Mouse (Mus musculus) CH12.LX (cell line): ENCODE results near the gene Sort1. TPM values are rescaled to one million over a fixed set of nuclear protein-coding genes. Genes with fewer than 3 reads are reported as not detected.

Experiments
- DNase-seq: peaks from one replicate; pipeline ENCODE4 v3.0.0-alpha.2; 2013; ENCODE audit errors: extremely low read depth
- H3K27ac ChIP-seq: 2 replicates; pipeline ENCODE4 v1.5.1; 2012; ENCODE audit warnings: low read depth, mild to moderate bottlenecking, control low read depth, moderate library complexity; ENCODE audit not compliant: insufficient read depth
- H3K27me3 ChIP-seq: replicated peaks from 2 replicates; pipeline ENCODE3; 2012; ENCODE audit warnings: inconsistent platforms
- H3K36me3 ChIP-seq, 2 experiments: replicated peaks in 1 of 2; 2 replicates each; pipeline versions ENCODE3 to v1.6.1; 2012; ENCODE audit warnings: inconsistent platforms in 1 of 2, low read length in 1 of 2, mild to moderate bottlenecking in 1 of 2, mixed read lengths in 1 of 2, moderate library complexity in 1 of 2; ENCODE audit not compliant: control insufficient read depth in 1 of 2, insufficient read depth in 1 of 2
- H3K4me1 ChIP-seq, 2 experiments: 2 replicates each; pipeline ENCODE4 v1.6.1; 2012; ENCODE audit warnings: inconsistent platforms in 1 of 2, moderate library complexity in 1 of 2; ENCODE audit not compliant: insufficient read depth in 2 of 2, control insufficient read depth in 1 of 2
- H3K4me2 ChIP-seq: 2 replicates; pipeline ENCODE4 v1.6.1; 2012; ENCODE audit warnings: low read depth, mild to moderate bottlenecking, control low read depth; ENCODE audit not compliant: poor library complexity, insufficient read depth, severe bottlenecking
- H3K4me3 ChIP-seq, 3 experiments: fragments of 150-350 bp in 1 of 3; sonication (generic) in 1 of 3; replicated peaks in 1 of 3; 2 replicates each; pipeline versions ENCODE3 to v1.5.1; 2011 to 2012; ENCODE audit warnings: low read depth in 2 of 3, low read length in 2 of 3, mild to moderate bottlenecking in 2 of 3, moderate library complexity in 2 of 3, control low read depth in 1 of 3, improper control_type of control experiment in 1 of 3, inconsistent platforms in 1 of 3, mixed read lengths in 1 of 3; ENCODE audit not compliant: poor library complexity in 1 of 3
- H3K79me2 ChIP-seq: replicated peaks from 2 replicates; pipeline ENCODE4 v1.6.1; 2012; ENCODE audit warnings: mild to moderate bottlenecking, moderate library complexity; ENCODE audit not compliant: control insufficient read depth, poor library complexity, insufficient read depth, severe bottlenecking; ENCODE audit errors: extremely low read depth
- H3K9ac ChIP-seq: 2 replicates; pipeline ENCODE4 v1.6.1; 2012; ENCODE audit warnings: low read depth, mild to moderate bottlenecking, control low read depth, moderate library complexity; ENCODE audit not compliant: insufficient read depth
- H3K9me3 ChIP-seq: replicated peaks from 2 replicates; pipeline ENCODE3; 2012; ENCODE audit warnings: low read length, inconsistent platforms, mixed read lengths
- BHLHE40 ChIP-seq: IDR thresholded peaks from 2 replicates; pipeline ENCODE4 v1.6.1; 2011; ENCODE audit warnings: mild to moderate bottlenecking, low read depth, low read length, improper control_type of control experiment
- CHD2 ChIP-seq: IDR thresholded peaks from 2 replicates; pipeline ENCODE4 v1.6.1; 2011; ENCODE audit warnings: low read length, improper control_type of control experiment
- E2F4 ChIP-seq: IDR thresholded peaks from 2 replicates; pipeline ENCODE4 v1.6.1; 2011; ENCODE audit warnings: low read depth, low read length, improper control_type of control experiment; ENCODE audit not compliant: insufficient replicate concordance
- ELF1 ChIP-seq: IDR thresholded peaks from 2 replicates; pipeline ENCODE4 v1.6.1; 2014; ENCODE audit warnings: low read depth, mild to moderate bottlenecking, inconsistent platforms, low read length, improper control_type of control experiment
- EP300 ChIP-seq: IDR thresholded peaks from 2 replicates; pipeline ENCODE4 v1.6.1; 2011; ENCODE audit warnings: low read length, improper control_type of control experiment
- JUN ChIP-seq: IDR thresholded peaks from 2 replicates; pipeline ENCODE4 v1.6.1; 2011; ENCODE audit warnings: low read depth, mild to moderate bottlenecking, low read length, improper control_type of control experiment, moderate library complexity; ENCODE audit not compliant: insufficient read depth
- KAT2A ChIP-seq: IDR thresholded peaks from 2 replicates; pipeline ENCODE4 v1.6.1; 2012; ENCODE audit warnings: low read length, improper control_type of control experiment, inconsistent platforms; ENCODE audit not compliant: insufficient replicate concordance
- MAZ ChIP-seq: IDR thresholded peaks from 2 replicates; pipeline ENCODE4 v1.6.1; 2012; ENCODE audit warnings: low read depth, mild to moderate bottlenecking, inconsistent platforms, low read length, improper control_type of control experiment, moderate library complexity
- NELFE ChIP-seq: IDR thresholded peaks from 2 replicates; pipeline ENCODE4 v1.6.1; 2011; ENCODE audit warnings: low read depth, low read length, improper control_type of control experiment
- NRF1 ChIP-seq: IDR thresholded peaks from 2 replicates; pipeline ENCODE4 v1.6.1; 2014; ENCODE audit warnings: low read depth, mild to moderate bottlenecking, inconsistent platforms, low read length, improper control_type of control experiment, moderate library complexity
- SIN3A ChIP-seq: IDR thresholded peaks from 2 replicates; pipeline ENCODE4 v1.6.1; 2012; ENCODE audit warnings: low read length, improper control_type of control experiment, inconsistent platforms
- SMC3 ChIP-seq: IDR thresholded peaks from 2 replicates; pipeline ENCODE4 v1.6.1; 2011; ENCODE audit warnings: low read depth, low read length, improper control_type of control experiment
- TBP ChIP-seq: conservative IDR thresholded peaks from 2 replicates; pipeline ENCODE4 v1.6.1; 2011; ENCODE audit warnings: low read depth, low read length, improper control_type of control experiment
- TCF12 ChIP-seq: IDR thresholded peaks from 2 replicates; pipeline ENCODE4 v1.6.1; 2014; ENCODE audit warnings: low read depth, mild to moderate bottlenecking, inconsistent platforms, low read length, improper control_type of control experiment
- USF2 ChIP-seq: conservative IDR thresholded peaks from 2 replicates; pipeline ENCODE4 v1.6.1; 2011; ENCODE audit warnings: low read depth, low read length, improper control_type of control experiment
- dilution Hi-C: fragments of 300-500 bp; cut with MboI; formaldehyde crosslinking; loops from 2 replicates; pipeline ENCODE4 v1.14.3; 2020; ENCODE audit warnings: low sequenced_read_pairs; ENCODE audit not compliant: extremely low pct_unique_long_range_greater_than_20kb, extremely low pct_ligation_motif_present
- in situ Hi-C: fragments of 300-500 bp; cut with MboI; formaldehyde crosslinking; loops from 3 replicates; pipeline ENCODE4 v1.14.3; 2019; ENCODE audit warnings: low sequenced_read_pairs, low pct_ligation_motif_present, low pct_unique_long_range_greater_than_20kb, mixed read lengths
- polyA plus RNA-seq: library from polyadenylated mRNA; unstranded; fragments of >175 nt; gene quantifications from 2 replicates; pipeline ENCODE4 v1.2.1, GENCODE M21; 2012; ENCODE audit warnings: low read depth; ENCODE audit not compliant: insufficient read length
- total RNA-seq, 2 experiments: library from RNA; depleted of rRNA; stranded (reverse); fragments of 300-350 nt in 1 of 2; fragments of >200 nt in 1 of 2; gene quantifications; 2 replicates each; pipeline ENCODE4 v1.2.3; 2012 to 2014

Sort1 gene
- total and polyA plus RNA-seq, 3 experiments, result 0.15 to 1.2 (median 0.90) TPM

DNA sequence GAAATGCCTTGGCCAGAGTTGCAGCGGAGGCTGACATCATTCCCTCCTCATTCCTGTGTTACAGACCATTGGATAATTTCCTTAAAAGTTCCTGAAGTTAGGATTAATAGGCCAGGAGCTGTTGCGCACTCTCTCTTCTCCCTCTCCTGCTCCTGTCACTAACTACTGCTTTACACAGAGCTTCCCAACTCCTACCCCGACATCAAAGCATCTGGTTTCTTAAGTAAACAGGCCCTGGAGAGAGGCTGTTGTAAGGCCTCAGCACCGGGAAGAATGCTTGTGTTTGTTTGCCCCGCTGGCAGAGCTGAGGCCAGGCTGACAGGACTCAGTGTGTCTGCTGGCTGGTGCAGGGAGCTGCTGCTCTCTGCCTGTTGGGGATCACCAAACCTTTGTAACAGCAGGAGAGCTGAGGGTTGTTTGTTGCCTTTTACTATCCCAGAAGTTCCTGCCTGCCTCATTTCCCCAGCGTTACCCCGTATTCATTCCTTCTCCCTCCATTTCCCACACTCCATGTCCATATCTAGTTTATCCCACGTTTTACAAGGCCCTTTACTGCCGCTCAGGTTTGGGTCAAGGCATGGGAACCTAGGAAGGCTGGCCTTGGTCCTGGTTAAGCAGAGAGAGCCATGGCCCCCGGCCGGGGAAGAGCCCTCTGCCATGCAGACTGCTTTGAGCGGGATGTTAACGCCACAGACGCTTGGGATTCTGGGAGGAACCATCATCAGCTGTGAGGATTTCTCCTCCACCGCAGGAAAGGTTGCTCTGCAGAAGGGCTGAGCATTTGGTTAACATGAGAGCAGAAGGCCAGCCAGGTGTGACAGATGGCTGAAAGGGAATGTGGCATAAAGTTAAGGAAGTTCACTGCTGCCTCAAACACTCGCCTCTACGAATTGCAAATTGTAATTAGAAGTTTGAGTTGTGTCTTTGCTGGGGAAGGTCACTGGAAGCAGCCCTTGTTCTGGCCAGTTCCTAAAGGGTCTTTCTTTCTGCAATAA is 4.2 kb downstream of the Sort1 start:
- no peak for DNase-seq
- H3K9ac ChIP-seq, result no peak overlapping the region
- peaks cover 5 to 29% of the 10 kb centered on the region in 2 experiments; a peak in 2 of 4 replicates for H3K4me1 ChIP-seq
- H3K79me2 ChIP-seq, result no peaks in the 10 kb centered on the region
- no peak for TF ChIP-seq E2F4
- no peak for TF ChIP-seq KAT2A
- no peak for TF ChIP-seq SIN3A
- TF ChIP-seq ELF1, result no peak
- no peak for TF ChIP-seq NRF1
- TF ChIP-seq SMC3, result no peak
- no peak for TF ChIP-seq TCF12
- no peak for TF ChIP-seq MAZ
- TF ChIP-seq EP300, result no peak
- no peak for TF ChIP-seq NELFE
- H3K27me3 ChIP-seq, result peaks cover 15% of the 10 kb centered on the region
- no peak overlapping the region for H3K27ac ChIP-seq
- in situ Hi-C loops (no loop called here), dilution Hi-C loops (no loop called here)
- no peak overlapping the region for H3K4me3 ChIP-seq
- no peaks in the 10 kb centered on the region for H3K9me3 ChIP-seq
- no peak overlapping the region for H3K4me2 ChIP-seq
- no peaks in the 10 kb centered on the region for H3K36me3 ChIP-seq

DNA sequence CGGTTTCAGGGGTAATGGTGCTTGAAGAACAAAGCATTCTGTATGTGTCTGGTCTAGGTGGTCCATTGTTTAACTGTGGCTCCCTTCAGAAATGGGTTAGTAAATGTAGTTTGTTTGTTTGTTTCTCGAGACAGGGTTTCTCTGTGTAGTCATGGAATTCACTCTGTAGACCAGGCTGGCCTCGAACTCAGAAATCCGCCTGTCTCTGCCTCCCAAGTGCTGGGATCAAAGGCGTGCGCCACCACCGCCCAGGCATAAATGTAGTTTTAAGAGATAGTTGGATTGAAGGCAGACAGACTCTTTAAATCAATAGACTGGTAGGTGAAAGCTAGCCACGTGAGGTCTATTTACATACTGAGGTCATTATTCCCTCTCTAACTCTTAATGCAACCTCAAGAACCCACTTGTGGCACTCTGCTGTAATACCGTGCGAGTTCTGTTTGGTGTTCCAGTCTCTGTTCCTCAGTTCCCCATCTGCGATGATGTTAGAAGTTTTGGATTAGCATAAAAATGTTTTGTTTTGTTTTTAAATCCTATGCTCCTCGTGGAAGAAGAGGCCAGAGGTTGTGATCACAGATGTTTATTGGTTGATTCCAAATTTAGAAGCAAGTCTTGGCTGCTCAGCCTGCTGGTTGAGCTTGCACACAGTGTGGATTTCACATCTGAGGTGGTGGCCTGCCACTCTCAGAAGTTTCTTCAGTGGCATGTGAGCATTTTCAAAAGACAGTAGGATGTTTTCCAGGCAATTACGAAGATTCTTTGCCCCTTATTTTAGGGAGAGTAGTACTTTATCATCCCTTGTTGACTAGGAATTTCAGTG is 5.6 kb downstream of the Sort1 start:
- dilution Hi-C loops, result no loop called here
- no peak overlapping the region for H3K27ac ChIP-seq

More for the DNA sequence above, 5.6 kb downstream of the Sort1 start:
- no peaks in the 10 kb centered on the region for H3K9me3 ChIP-seq
- peaks cover 5 to 32% of the 10 kb centered on the region in 2 experiments; a peak in 2 of 4 replicates for H3K4me1 ChIP-seq
- H3K36me3 ChIP-seq, result no peaks in the 10 kb centered on the region
- peaks cover 8% of the 10 kb centered on the region for H3K27me3 ChIP-seq
- H3K4me3 ChIP-seq, result no peak overlapping the region
- no peak overlapping the region for H3K9ac ChIP-seq
- no peaks in the 10 kb centered on the region for H3K79me2 ChIP-seq
- no peak for DNase-seq
- no peak overlapping the region for H3K4me2 ChIP-seq
- in situ Hi-C loops, result no loop called here
- TF ChIP-seq JUN (no peak), KAT2A (no peak), USF2 (no peak), BHLHE40 (peak; percentile 44), CHD2 (no peak), TBP (no peak)
